26 mouse cellular contexts compared by ENCODE assay signal in the genomic region with DNA sequence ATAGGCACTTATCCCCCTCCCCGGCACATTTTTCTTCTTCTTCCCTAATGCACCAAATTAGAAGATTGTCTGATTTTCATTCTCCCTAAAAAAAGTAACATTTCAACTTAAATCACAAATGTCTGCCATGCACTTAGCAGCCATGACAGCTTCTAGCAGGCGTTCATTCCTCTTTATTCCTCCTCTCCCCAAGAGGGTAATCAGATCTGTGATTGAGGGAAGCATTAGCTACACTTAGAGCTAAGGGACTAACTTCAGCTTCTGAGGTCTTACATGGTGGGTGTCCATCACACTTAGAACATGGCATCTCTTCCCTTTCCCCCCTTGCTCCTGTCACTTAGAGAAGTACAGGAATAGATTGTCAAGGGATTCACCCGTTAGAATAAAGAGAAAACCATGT.
"Had no signal": no experiment of that assay in that cellular context is flagged by ENCODE, and none has a peak within 500 bp of the region (broad histone marks: within the 10 kb centered on the region; RNA-seq: fewer than 3 reads in every experiment).

No protein-coding gene starts in this region.

- H3K9me3 ChIP-seq: embryonic facial prominence, embryonic 10.5 days; embryonic facial prominence, embryonic 12.5 days; embryonic facial prominence, embryonic 13.5 days; embryonic facial prominence, embryonic 15.5 days; forebrain, embryonic 10.5 days; forebrain, embryonic 13.5 days; heart, embryonic 10.5 days had no signal

- H3K27ac ChIP-seq: embryonic facial prominence, embryonic 10.5 days; embryonic facial prominence, embryonic 12.5 days; embryonic facial prominence, embryonic 13.5 days; embryonic facial prominence, embryonic 15.5 days; forebrain, embryonic 10.5 days; forebrain, embryonic 13.5 days; gastrocnemius, adult 2 months; heart, adult 2 months; heart, embryonic 10.5 days had no signal

- H3K4me2 ChIP-seq: embryonic facial prominence, embryonic 12.5 days; embryonic facial prominence, embryonic 13.5 days; embryonic facial prominence, embryonic 15.5 days; forebrain, embryonic 13.5 days; heart, embryonic 11.5 days had no signal

- H3K9ac ChIP-seq: embryonic facial prominence, embryonic 12.5 days; embryonic facial prominence, embryonic 13.5 days; embryonic facial prominence, embryonic 15.5 days; forebrain, embryonic 13.5 days had no signal

- H3K4me1 ChIP-seq: embryonic facial prominence, embryonic 12.5 days; embryonic facial prominence, embryonic 13.5 days; embryonic facial prominence, embryonic 15.5 days had no signal

- H3K27me3 ChIP-seq: embryonic facial prominence, embryonic 12.5 days; embryonic facial prominence, embryonic 13.5 days; embryonic facial prominence, embryonic 15.5 days; forebrain, embryonic 13.5 days had no signal

- ATAC-seq: forebrain, embryonic 13.5 days; forebrain, embryonic 14.5 days had no signal

- H3K4me3 ChIP-seq: embryonic facial prominence, embryonic 10.5 days; embryonic facial prominence, embryonic 12.5 days; embryonic facial prominence, embryonic 13.5 days; embryonic facial prominence, embryonic 15.5 days; erythroblast, embryonic 14.5 days; forebrain, embryonic 10.5 days; forebrain, embryonic 13.5 days; gastrocnemius, adult 2 months; heart, adult 2 months; heart, embryonic 10.5 days had no signal

- H3K36me3 ChIP-seq: embryonic facial prominence, embryonic 10.5 days; embryonic facial prominence, embryonic 12.5 days; embryonic facial prominence, embryonic 13.5 days; embryonic facial prominence, embryonic 15.5 days; forebrain, embryonic 10.5 days; heart, embryonic 10.5 days had no signal

- DNase-seq: cerebellum, adult 2 months; cerebellum, adult 8-10 months; cerebellum, adult 9-10 months; cerebellum, adult 9-11 months; cerebellum, postnatal 10 days; cerebellum, postnatal 14 days; cerebellum, postnatal 25 days; cerebellum, postnatal 36 days; embryo, embryonic 11 days; gastrocnemius, adult 2 months; gastrocnemius, postnatal 10 days; gastrocnemius, postnatal 14 days; gastrocnemius, postnatal 25 days; gastrocnemius, postnatal 36 days; heart, adult 18-20 months; heart, adult 2 months had no signal
